Mouse (Mus musculus) natural killer cell, adult 2 months (primary cell): ENCODE measurements around the gene Eef1b2.
"Not testable (repeated sequence)": the region's sequence is repeated elsewhere in the genome, so short reads cannot be mapped to it uniquely, and the experiment has no call there.

Experiments used
- DNase-seq, 2 experiments: peaks; one replicate each; pipeline ENCODE4 v3.0.0; 2022; ENCODE audit warnings: low spot score in 2 of 2

The Eef1b2 gene

DNA sequence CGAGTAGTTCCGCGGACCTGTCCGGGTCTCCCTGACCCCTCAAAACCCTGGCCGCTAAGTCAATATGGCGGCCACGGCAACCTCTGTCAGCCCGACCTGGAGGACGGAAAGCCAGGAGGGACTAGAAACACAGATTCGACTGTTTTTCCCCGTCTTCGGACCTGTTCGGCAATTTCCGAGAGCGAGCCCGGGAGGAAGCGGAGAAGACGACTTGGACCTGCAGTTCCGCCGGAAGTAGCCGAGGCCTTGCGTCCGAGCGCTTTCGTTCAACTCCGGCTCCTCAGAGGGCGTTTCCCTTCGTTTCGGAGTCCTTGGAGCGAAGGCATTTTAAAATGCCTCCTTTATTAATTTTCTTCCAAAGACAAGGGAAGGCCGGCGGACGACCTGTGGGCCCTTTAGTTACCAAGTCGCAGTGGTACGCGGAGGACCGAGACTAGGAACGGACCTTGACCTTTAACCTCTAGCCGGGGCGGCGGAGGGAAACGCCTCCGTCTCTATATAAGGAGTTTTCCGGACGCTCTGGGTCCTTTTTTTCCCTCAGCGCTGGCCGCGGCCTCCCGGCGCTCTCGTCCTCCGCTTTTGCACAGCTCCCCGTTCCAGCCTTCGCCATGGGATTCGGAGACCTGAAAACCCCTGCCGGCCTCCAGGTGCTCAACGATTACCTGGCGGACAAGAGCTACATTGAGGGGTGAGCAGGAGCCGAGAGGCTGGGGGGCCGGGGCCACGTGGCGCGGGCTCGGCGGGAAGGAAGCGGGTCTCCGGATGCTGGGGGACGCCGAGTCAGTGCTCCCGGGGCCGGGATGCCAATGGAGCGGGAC is at the start of gene Eef1b2, which contains the start of gene Ndufs1:
TSS of gene Eef1b2 (plus strand) at position 222 of the 818 bp plus-strand sequence.
TSS of gene Ndufs1 (minus strand) at position 230 of the 818 bp plus-strand sequence.
- peak; percentile 96 to 97 for DNase-seq

- DNase-seq: no peak
These were observed 47.4 kb upstream of the Eef1b2 start for GRCm38 (mm10) chr1:63129273-63129672.

DNA sequence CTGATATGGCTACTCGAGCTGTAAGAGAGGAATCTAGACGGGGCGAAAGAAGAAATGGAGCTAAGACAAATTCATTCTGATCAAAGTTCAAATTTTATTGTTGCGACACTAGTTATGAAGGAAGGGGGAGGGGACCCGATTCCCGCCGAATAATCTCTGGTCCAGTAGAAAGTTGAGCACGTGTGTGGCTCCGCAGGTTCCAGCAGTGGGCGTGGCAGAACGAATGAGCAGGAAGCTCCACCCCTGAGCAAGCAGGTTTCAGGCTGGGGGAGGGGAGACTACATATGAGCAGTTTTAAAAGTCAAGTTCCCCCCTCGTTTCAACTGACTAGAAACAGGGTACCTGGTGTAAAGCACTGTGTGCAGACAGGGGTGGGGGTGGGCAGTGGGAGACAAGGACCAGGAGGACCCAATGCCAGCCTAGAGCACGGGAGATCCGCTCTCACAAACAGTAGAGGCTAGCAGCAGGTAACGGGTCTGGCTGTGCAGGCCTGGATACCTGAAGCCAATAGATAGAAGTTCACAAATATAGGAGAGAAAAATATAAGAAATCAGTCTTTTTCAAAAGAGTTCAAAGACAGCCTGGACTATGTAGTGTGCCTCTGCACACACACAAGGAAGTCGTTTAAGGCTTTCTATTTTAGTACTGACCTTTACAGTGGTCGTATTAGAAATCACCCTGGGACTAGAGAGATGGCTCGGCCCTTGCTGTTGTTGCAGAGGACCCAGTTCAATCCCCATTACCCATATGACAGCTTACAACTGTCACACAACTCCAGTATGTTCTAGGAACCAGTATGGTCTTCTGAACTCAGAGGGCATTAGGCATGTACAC is 46.6 kb upstream of the Eef1b2 start:
- DNase-seq: peak in 1 of 2 experiments; percentile 19

GRCm38 (mm10) chr1:63130883-63131282 is 45.7 kb upstream of the Eef1b2 start:
- DNase-seq: no peak

DNA sequence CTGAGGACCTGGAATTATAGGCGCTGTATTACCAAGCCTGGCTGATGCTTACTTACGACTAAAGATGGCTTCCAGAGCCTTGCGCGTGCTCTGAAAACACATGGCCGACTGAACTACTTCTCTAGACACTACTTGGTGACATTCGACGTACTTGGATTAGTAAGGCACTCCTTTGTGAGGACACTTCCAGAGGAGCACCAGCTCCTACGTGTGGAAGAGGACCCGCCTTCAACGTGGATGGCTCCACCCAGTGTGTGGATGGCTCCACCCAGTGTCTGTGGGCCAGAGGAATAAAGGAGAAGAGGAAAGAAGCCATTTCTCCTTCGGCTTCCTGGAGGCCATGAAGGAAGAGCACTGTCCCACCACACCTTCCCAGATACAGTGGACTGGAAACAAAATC is 44.9 kb upstream of the Eef1b2 start:
- DNase-seq: no peak

- DNase-seq: no peak
These were observed 42.1 kb upstream of the Eef1b2 start for GRCm38 (mm10) chr1:63134530-63134929.

- DNase-seq: no peak
These were observed 38.7 kb upstream of the Eef1b2 start for GRCm38 (mm10) chr1:63137971-63138370.

- not testable (repeated sequence) for DNase-seq
These were observed 38.0 kb upstream of the Eef1b2 start for GRCm38 (mm10) chr1:63138586-63138985.

DNA sequence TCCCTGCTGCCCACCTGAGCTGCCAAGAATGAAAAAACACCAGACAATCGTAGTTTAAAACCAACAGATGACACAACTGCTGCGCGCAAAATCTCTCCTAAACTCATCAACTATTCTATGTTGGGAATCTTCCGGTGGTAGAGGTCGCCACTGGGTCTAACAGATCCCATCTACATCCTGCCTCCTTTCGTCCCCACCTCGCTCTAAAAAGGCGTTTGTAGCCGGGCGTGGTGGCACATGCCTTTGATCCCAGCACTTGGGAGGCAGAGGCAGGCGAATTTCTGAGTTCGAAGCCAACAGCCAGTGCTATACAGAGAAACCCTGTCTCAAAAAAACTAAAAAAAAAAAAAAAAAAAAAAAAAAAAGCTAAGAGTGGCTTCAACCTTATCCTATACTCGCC is 36.4 kb upstream of the Eef1b2 start:
- DNase-seq: no peak

DNA sequence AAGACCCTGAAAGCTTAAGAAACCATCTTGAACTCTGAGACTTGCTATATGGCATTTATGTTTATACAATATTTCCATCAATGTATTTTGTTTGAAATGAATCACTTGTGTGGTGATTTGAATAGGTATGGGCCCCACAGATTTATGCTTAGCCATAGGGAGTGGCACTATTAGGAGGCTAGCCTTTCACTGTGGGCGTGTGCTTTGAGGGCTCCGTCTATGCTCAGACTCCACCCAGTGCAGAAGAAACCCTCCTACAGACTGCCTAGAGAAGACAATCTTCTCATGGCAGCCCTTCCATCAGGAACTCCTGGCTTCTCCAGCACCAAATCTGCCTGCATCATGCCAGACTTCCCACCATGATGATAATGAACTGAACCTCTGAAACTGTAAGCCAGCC is 8.0 kb upstream of the Eef1b2 start:
- no peak for DNase-seq

- no peak for DNase-seq
These were observed 772 bp upstream of the Eef1b2 start for GRCm38 (mm10) chr1:63175853-63176252.

GRCm38 (mm10) chr1:63176259-63176603 is 394 bp upstream of the Eef1b2 start:
- DNase-seq: no peak

- no peak for DNase-seq
These were observed 1.7 kb downstream of the Eef1b2 start for GRCm38 (mm10) chr1:63178308-63178707.

DNA sequence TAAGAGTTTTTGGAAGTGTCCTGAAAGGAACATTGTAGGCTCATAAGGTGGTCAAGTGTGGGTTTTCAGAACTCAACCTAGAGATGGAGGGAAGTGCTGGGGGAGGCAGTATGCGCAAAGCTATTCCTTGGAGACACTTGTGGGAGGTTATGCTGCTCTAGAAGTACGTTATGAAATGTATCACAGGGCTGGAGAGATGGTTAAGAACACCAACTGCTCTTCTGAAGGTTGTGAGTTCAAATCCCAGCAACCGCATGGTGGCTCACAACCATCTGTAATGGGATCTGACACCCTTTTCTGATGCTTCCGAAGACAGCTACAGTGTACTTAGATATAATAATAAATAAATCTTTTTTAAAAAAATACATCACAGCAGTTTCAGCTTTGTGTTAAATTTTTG is 3.5 kb downstream of the Eef1b2 start:
- no peak for DNase-seq

- not testable (repeated sequence) for DNase-seq
These were observed 4.0 kb downstream of the Eef1b2 start for GRCm38 (mm10) chr1:63180575-63180974.

DNA sequence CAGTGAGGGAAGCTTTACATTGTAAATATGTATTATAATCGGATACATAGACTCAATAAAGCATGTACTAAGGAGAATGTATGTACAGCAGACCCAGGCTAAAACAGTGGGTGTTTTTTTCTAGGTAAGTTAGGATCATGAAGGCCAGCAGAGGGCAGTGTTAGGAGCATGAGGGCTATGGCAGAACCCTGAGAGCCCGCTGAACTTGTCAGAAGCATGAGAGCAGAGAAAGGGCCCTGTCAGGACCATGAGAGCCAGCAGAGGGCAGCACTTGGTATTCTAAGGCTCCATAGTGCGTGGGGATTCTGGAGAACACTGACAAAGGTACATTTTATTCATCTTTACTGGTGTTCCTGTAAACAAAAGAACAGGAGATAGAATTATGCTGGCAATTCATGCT is 4.4 kb downstream of the Eef1b2 start:
- DNase-seq: peak; percentile 91 to 95

DNA sequence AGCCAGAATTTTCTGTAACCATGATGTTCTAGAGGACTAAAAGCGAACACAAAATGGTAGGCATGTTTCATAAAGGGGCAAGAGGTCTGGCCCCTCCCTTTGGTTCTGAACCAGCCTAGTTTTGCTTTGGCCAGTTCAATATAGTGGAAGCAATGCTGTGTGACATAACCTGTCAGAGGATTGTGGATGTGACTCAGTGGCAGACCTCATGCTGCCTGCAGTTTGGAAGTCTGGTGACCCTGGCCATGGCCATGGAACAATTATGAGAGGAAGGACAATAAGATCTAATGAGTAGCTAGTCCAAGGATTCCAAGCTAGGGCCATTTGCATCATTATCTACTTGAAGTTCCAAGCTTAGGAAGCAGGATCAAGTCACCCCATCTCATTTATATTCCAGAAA is 4.9 kb downstream of the Eef1b2 start:
- no peak for DNase-seq

DNA sequence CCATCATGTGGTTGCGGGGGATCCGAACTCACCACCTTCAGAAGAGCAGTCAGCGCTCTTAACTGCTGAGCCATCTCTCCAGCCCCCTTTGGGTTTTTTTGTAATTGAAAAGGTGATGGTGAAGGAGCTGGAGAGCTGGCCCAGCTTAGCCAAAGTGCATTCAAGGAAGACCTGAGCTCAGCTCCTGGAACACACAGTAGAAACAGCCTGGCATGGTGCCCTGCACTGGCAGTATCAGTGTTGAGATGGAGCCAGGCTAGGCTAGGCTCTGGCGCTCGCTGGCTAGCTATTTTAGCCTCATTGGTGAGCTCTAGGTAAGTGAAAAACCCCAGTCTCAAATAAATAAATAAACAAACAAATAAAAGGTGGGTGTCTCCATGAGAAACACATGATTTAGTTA is 5.6 kb downstream of the Eef1b2 start:
- no peak for DNase-seq

GRCm38 (mm10) chr1:63182636-63183270 is 6.1 kb downstream of the Eef1b2 start:
- peak; percentile 15 to 46 for DNase-seq

DNA sequence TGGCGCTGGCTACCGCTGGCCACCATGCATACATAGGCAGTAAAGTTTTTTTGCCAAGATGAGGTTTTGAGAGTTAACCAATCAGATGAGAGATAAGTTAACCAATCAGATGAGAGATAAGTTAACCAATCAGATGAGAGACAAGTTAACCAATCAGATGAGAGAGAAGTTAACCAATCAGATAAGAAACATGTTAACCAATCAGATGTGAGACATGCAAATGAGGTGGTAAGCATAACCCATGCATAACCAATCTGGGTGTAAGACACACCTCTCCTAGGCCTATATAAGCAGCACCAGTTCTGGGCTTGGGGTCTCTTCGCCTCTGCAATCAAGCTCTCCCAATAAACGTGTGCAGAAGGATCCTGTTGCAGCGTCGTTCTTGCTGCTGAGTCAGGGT is 8.8 kb downstream of the Eef1b2 start:
- not testable (repeated sequence) for DNase-seq

GRCm38 (mm10) chr1:63188536-63188935 is 11.9 kb downstream of the Eef1b2 start:
- no peak for DNase-seq

DNA sequence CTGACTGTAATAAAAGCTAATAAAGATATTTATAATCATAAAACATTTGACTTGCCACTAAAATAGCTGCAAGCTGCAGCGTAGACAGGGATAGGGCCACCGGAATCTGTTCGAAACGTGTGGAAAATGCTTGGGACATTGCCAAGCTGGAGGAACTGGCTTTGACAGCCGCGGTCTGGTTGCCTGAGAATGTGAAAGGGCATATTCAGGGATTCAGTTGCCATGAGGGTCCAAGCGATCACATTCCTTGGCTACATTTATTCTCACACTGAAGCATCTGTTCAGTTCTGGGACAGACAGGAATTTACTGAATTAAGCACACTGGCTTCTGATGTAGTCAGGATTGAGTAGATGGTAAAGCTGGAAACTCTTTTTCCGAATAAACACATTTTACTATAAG is 14.2 kb downstream of the Eef1b2 start:
- DNase-seq: no peak
